Mouse (Mus musculus) CD4-positive, CD25-positive, alpha-beta regulatory T cell, adult 4 months (primary cell): ENCODE measurements around the gene Phyhd1. TPM values are rescaled to one million over a fixed set of nuclear protein-coding genes. Genes with fewer than 3 reads are reported as not detected.
A peak's percentile ranks its signal among the peaks of the same experiment; 100 is the strongest.

Experiments
- ATAC-seq: one replicate; pipeline ENCODE4 v1.8.0; 2017
- polyA plus RNA-seq, 2 experiments: library from polyadenylated mRNA; unstranded; fragments of 100-300 nt; shearing (Covaris generic); gene quantifications; one replicate each; pipeline ENCODE4 v1.2.1; 2017

Phyhd1 gene
- polyA plus RNA-seq: 1 to 10 TPM; 2.8 to 4.4 TPM

GRCm38 (mm10) chr2:30265767-30266253, at the start of gene Phyhd1:
TSS of gene Phyhd1 (plus strand) at chr2:30266203.
- ATAC-seq: no peak

DNA sequence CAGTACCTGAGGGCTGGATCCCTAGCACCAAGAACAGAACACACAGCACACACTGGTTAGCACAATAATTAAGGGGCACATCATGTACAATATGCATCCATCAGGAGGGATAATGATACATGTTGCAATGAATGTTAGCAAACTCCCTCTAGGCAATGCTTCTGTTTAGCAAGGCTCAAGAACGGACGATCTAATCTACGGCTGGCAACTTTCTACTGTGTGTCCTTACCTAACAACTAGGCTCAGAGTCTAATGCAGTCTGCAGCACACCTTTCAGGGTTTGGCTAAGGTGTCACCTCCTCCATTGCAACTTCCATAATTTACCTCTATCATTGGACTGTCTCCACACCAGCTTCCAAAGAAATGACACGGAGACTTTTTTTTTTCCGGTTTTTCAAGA, 49.7 kb upstream of the Phyhd1 start:
- no peak for ATAC-seq

DNA sequence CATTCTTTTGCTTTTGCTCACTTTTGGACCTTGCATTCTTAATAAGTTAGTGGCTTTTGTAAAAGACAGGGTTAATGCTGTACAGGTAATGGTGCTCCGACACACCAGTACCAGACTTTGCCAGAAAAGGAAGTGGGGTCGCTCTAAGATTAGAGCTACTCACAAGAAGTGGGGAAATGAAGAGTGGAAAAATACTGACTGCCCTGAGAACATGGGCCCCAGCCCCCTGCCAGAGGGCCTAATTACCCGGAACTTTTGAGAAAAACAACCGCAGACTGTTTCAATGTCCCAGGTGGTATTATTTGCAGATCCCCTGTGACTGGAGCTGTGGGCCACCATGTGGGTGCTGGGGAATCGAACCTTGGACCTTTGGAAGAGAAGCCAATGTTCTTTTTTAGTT, 30.4 kb upstream of the Phyhd1 start:
- ATAC-seq: no peak

DNA sequence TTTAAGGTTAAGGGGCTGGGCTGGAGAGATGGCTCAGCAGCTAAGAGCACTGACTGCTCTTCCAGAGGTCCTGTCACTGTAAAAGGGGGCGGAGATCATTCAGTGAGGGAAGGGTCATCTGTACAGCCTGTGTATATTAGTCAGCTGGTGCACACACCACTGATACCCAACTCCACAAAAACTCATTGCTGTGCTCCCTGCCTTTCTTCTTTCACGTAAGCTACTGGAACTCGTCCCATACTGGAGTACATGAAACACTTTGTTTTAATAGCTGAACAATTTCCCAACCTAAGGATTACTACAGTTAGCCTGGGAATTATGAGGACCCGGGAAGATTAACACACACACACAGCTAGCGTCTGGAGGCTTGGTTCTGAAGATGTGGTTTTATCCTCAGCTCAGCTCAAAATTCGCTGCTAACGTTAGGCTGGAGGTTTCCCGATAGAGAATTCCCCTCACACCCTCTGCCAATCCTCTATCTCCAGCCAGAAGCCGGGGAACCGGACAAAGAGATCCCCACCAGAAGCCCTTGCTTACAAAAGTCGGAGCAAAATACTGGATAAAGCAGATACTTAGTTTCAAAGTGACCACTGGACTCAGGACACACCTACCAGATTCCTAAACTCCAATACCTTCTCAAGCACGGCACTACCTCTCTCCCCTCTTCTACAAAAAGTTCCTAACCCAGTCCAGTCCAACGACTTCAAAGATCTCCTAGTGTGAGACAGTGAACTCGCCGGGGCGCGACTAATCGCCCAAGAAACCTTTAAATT, 29.4 kb upstream of the Phyhd1 start:
- no peak for ATAC-seq

- ATAC-seq: peak; percentile 96
Measured at GRCm38 (mm10) chr2:30237199-30237880, 28.7 kb upstream of the Phyhd1 start, which contains the start of gene Lrrc8a. TSS of gene Lrrc8a (plus strand) at chr2:30237715.

- peak; percentile 35 for ATAC-seq
Measured at GRCm38 (mm10) chr2:30237881-30238280, 28.1 kb upstream of the Phyhd1 start.

- ATAC-seq: no peak
Measured at GRCm38 (mm10) chr2:30238906-30239465, 27.0 kb upstream of the Phyhd1 start.

GRCm38 (mm10) chr2:30239777-30240176, 26.2 kb upstream of the Phyhd1 start:
- no peak for ATAC-seq

DNA sequence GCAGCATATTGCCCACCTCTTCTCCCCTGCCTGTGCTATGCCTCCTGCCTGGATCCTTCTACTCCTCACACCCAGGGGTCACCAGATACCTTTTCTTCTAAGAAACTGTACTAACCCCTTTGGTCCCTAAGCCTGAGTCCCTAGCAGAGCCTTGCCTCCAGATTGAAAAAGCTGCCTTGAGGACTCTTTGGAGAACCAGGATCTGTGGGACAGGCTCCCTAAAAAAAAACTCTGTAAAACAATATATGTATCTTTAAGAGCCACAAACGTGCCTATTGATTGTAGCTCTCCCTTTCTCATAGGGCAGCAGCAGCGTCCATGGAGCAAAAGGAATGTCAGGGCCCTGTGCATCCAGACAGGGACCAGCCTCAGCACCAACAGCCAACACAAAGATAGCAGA, 25.7 kb upstream of the Phyhd1 start, which contains the start of gene Gm28035:
Gene Gm28035 (plus strand): TSS at position 301 of the 400 bp plus-strand sequence.
- no peak for ATAC-seq

DNA sequence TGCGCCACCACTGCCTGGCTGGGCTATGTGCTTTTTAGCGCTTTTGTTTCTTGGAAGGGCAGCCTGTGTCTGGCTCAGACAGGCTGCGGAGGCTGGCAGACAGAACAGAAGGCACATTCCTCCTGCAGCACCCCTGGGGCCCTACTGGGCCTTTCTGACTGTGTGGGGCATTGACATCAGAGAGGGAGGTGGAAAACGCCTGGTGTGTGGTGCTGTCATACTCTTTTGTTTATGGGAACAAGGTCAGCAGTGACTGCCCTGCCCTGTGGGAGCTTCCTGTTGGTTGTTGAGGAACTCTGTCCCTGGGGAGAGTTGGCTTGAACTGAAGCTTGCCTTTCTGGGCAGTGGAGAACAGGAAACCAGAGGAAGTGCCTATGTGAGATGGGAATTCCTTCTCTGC, 23.5 kb upstream of the Phyhd1 start:
- no peak for ATAC-seq

- ATAC-seq: no peak
Measured at GRCm38 (mm10) chr2:30243391-30243790, 22.6 kb upstream of the Phyhd1 start.

DNA sequence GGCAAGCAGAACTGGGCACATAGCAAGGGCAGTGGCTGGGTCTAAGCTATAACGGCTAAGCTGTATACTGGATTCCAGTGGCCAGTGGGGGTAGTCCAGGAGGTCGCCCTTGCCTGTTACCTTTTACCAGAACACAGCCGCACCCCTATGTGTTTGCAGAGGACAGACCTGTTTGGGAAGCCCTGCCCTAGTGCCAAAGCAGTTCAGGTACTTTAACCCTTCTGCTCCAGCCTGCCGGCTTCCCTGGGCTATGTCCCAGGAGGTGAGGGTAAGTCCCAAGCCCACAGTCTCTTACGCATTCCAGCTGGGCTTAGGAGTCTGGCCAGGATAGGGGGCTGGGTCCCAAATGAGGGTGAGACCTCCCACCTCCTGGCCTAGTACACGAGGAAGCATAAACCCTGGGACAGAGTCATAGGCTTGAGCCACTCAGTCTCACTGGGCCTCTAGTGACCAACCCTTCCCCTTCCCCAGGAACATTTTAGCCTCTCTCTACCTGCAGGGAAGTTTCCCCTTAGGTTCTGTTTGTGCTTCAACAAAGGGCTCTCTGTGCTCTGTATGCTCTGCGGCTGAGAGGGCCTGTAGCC, 21.3 kb upstream of the Phyhd1 start:
- ATAC-seq: no peak

- ATAC-seq: no peak
Measured at GRCm38 (mm10) chr2:30247036-30247435, 19.0 kb upstream of the Phyhd1 start.

DNA sequence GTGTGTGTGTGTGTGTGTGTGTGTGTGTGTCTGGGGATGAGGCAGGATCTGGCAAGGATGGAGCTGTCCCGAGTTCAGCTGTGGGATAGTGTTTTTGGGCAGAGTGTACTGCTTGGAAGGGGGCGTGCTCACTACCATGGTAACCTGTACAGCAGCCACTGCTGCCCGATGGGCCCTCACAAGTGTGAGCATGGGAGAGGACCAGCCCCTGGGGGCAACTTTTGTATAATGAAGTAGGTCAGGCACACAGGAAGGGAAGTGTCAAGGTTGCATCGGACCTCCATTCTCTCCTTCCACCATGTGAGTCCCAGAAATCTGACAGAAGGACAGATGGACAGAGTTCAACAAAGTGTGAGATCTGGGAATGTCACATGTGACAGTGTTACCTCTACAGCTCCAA, 18.3 kb upstream of the Phyhd1 start:
- no peak for ATAC-seq

DNA sequence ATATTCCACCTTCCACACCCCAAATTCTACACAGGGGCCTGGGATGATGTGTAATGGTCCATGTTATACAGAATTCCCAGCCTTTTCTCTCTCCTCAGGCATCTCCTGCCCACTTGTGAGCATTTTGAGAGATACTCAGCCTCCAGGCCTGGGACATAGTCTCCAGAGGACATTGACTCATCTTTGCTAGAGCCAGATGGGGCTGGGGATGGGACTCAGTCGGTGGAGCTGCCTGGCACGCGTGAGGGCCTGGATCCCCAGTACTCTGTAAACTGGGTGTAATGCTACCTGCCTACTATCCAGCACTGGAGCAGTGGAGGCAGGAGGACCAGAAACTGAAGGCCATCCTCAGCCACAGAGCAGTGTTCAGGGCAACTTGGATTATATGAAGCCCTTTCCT, 16.8 kb upstream of the Phyhd1 start:
- no peak for ATAC-seq

DNA sequence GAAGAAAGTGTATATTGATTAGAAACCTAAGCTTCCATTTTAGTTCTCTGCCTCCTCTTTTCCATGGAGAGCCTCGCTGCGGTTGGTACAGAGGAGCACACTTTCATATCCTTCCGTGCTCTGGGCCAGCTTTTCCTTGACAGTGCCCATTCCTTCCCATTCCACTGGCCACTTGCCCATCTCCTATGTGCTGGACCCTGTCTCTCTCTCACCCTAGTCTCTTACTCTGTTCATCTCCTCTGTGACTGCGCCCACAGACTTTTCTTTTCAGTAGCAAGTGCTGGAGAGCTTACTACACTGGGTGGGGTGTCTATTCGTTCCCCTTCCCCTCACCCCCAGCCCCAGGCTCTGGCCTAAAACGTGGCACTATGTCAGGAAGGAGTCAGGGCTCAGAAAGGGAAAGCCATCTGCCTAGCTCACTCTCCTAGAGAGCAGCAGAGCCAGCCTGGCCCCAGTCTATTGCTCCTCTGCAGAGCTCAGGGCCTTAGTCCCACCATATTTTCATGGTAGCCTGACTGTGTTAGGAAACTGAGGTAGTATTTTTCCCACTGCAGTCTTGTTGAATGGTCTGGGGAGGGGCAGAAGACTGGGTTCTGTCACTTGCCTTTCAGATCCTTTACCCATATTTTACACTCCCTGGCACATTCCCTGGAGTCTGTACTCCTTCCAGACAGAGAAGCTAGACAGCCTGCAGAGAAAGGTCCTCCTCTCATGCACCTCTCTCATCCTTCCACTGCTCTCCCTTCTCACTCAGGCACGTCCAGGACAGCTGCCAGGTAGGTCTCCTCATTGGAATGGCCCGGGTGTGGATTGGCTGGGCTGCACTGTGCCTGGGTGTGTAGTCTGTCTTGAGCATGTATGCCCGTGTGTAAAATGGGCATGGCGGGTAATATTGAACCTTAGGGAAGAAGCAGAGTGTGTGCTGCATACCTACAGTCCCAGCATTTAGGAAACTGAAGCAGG, 15.6 kb upstream of the Phyhd1 start:
- ATAC-seq: no peak

DNA sequence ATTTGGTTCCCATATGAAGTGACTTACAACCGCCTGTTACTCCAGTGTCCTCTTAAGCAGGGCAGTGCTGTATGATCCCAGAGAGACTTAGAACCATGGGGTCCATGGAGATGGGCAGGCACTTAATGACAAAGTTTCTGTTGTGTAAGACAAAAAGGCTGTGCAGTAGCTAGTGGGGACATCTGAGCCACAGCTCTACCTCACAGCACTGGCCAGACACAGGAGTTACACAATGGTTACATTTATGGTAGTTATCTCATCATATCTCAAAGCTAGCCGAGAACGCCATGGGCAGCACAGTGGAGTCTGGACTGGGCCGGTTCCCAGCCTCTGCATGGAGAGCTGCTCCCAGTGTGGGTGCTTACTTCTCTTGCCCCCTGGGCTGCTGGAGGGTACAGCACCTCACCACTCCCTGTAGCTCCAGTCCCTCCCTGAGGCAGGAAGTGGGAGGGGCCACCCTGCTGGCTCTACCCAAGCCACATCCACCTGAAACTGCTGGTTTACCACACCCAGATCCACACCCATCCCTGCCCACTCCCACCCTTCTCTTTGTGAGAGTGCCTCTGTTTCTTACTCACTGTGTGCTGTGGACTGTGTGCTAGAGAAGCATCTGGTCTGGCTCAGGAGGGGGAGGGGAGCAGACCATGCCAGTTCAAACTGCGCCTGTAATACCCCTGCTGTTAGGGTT, 14.4 kb upstream of the Phyhd1 start:
- peak; percentile 93 for ATAC-seq

- ATAC-seq: no peak
Measured at GRCm38 (mm10) chr2:30252521-30252920, 13.5 kb upstream of the Phyhd1 start.

DNA sequence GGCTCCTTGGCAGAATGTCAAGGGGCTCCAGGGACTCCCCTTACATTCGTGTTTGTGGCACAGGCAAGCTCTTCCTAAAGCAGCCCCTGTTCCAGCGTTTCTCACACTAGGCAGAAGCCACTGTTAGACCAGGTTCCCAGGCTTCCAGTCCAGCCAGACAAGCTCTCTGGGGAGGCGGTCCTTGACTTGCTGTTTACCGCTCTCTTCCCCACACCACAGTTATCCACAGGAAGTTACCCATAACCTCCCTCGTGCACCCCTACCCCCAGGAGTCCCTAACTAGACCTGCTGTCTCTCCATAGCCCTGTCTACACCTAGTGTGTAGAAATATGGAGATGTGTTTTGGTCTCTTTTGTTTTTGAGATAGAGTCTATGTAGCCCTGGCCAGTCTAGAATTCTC, 12.2 kb upstream of the Phyhd1 start:
- peak; percentile 48 for ATAC-seq

DNA sequence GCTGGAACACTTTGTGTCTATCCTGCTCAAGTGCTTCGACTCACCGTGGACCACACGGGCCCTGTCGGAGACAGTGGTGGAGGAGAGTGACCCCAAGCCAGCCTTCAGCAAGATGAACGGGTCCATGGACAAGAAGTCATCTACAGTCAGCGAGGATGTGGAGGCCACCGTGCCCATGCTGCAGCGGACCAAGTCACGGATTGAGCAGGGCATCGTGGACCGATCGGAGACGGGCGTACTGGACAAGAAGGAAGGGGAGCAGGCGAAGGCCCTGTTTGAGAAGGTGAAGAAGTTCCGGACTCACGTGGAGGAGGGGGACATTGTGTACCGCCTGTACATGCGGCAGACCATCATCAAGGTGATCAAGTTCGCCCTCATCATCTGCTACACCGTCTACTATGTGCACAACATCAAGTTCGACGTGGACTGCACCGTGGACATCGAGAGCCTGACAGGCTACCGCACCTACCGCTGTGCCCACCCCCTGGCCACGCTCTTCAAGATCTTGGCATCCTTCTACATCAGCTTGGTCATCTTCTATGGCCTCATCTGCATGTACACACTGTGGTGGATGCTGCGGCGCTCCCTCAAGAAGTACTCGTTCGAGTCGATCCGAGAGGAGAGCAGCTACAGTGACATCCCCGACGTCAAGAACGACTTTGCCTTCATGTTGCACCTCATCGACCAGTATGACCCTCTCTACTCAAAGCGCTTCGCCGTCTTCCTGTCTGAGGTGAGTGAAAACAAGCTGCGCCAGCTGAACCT, 10.2 kb upstream of the Phyhd1 start:
- ATAC-seq: no peak
